Mouse (Mus musculus) spleen, adult 2 months (tissue): ENCODE results near the gene Abcf3. TPM values are rescaled to one million over a fixed set of nuclear protein-coding genes. Genes with fewer than 3 reads are reported as not detected.

Experiments used
- DNase-seq, 2 experiments: peaks; one replicate each; pipeline versions ENCODE4 v3.0.0 to v3.0.0-alpha.2; 2012 to 2021; ENCODE audit warnings: low spot score in 2 of 2, low read depth in 1 of 2
- H3K27ac ChIP-seq: fragments of 200-500 bp; 2 replicates; pipeline ENCODE4 v1.5.1; 2012; ENCODE audit warnings: low read length, inconsistent platforms; ENCODE audit not compliant: insufficient read depth
- H3K27me3 ChIP-seq: fragments of 200-500 bp; 2 replicates; pipeline ENCODE4 v1.6.1; 2012; ENCODE audit warnings: mild to moderate bottlenecking, moderate library complexity, low read length, inconsistent platforms; ENCODE audit not compliant: control insufficient read depth, insufficient read depth
- H3K36me3 ChIP-seq: fragments of 200-500 bp; 2 replicates; pipeline ENCODE4 v1.6.1; 2012; ENCODE audit warnings: mild to moderate bottlenecking, low read length, inconsistent platforms; ENCODE audit not compliant: control insufficient read depth, insufficient read depth
- H3K4me1 ChIP-seq: fragments of 200-500 bp; 2 replicates; pipeline ENCODE4 v1.6.1; 2011; ENCODE audit warnings: inconsistent platforms; ENCODE audit not compliant: control insufficient read depth, insufficient read depth, insufficient read length
- H3K4me3 ChIP-seq: fragments of 200-500 bp; 2 replicates; pipeline ENCODE4 v1.5.1; 2011; ENCODE audit warnings: mild to moderate bottlenecking, inconsistent platforms; ENCODE audit not compliant: insufficient read depth, insufficient read length; ENCODE audit errors: extremely low read depth
- CTCF ChIP-seq: fragments of 200-500 bp; IDR thresholded peaks from 2 replicates; pipeline ENCODE4 v1.5.1; 2011; ENCODE audit warnings: mild to moderate bottlenecking, inconsistent platforms; ENCODE audit not compliant: insufficient read depth, insufficient read length, insufficient replicate concordance; ENCODE audit errors: extremely low read depth
- POLR2A ChIP-seq: fragments of 200-500 bp; IDR thresholded peaks from 2 replicates; pipeline ENCODE4 v1.6.1; 2011; ENCODE audit warnings: low read depth, low read length, inconsistent platforms
- WGBS: fragments of 180-500 bp; shearing (Covaris S2); methylation state at CpG from one replicate; pipeline ENCODE4 v1.1.7; 2018; 5-methylcytosine and 5-hydroxymethylcytosine counted together
- polyA plus RNA-seq: library from polyadenylated mRNA; depleted of rRNA; stranded (reverse); fragments of >200 nt; gene quantifications from 2 replicates; pipeline ENCODE4 v1.2.3, GENCODE M21; 2012; rRNA removed

The Abcf3 gene
- polyA plus RNA-seq, 1 experiment = 32.6 TPM

- no peak for DNase-seq
- Histone ChIP-seq H3K27ac (no peak overlapping the region), H3K27me3 (peaks cover 3% of the 10 kb centered on the region), H3K4me3 (no peak overlapping the region), H3K36me3 (no peaks in the 10 kb centered on the region), H3K4me1 (no peaks in the 10 kb centered on the region)
- TF ChIP-seq POLR2A (no peak), CTCF (no peak)
- 82% methylated on average over 4 of the region's 4 CpGs for WGBS
Observed at GRCm38 (mm10) chr16:20595737-20596136, 47.4 kb downstream of the Abcf3 start.

- DNase-seq = no peak
- Histone ChIP-seq H3K36me3 (no peaks in the 10 kb centered on the region), H3K4me3 (no peak overlapping the region), H3K27me3 (no peaks in the 10 kb centered on the region; the same call in none of the 2 replicates), H3K4me1 (no peaks in the 10 kb centered on the region), H3K27ac (no peak overlapping the region)
- WGBS = 72% methylated on average over 7 of the region's 7 CpGs
- TF ChIP-seq POLR2A (no peak), CTCF (no peak)
Observed at GRCm38 (mm10) chr16:20596687-20597441, 48.5 kb downstream of the Abcf3 start.

- H3K27ac ChIP-seq = no peak overlapping the region
- WGBS = 78% methylated on average over 5 of the region's 5 CpGs
- H3K36me3 ChIP-seq = peaks cover 4% of the 10 kb centered on the region
Observed at GRCm38 (mm10) chr16:20600511-20600910, 52.1 kb downstream of the Abcf3 start.

GRCm38 (mm10) chr16:20604705-20605104 lies 56.3 kb downstream of the Abcf3 start:
- Histone ChIP-seq H3K4me1 (no peaks in the 10 kb centered on the region), H3K27ac (no peak overlapping the region), H3K36me3 (peaks cover 17% of the 10 kb centered on the region), H3K27me3 (no peaks in the 10 kb centered on the region), H3K4me3 (no peak overlapping the region)
- TF ChIP-seq CTCF = no peak
- TF ChIP-seq POLR2A = no peak
- WGBS = 84% methylated on average over 9 of the region's 9 CpGs
- DNase-seq = no peak

More at GRCm38 (mm10) chr16:20600511-20600910, 52.1 kb downstream of the Abcf3 start:
- Histone ChIP-seq H3K4me3 (no peak overlapping the region), H3K4me1 (no peaks in the 10 kb centered on the region), H3K27me3 (no peaks in the 10 kb centered on the region)
- DNase-seq = no peak
- TF ChIP-seq POLR2A (no peak), CTCF (no peak)

GRCm38 (mm10) chr16:20610501-20611356 lies 62.4 kb downstream of the Abcf3 start:
- DNase-seq = peak; percentile 62 to 72
- TF ChIP-seq CTCF (no peak), POLR2A (peak; percentile 84)
- peaks cover 10% of the 10 kb centered on the region; the same call in 1 of the 2 replicates for H3K36me3 ChIP-seq
- no peaks in the 10 kb centered on the region for H3K27me3 ChIP-seq
- peak overlapping the region; percentile 24 for H3K27ac ChIP-seq
- H3K4me3 ChIP-seq = peak overlapping the region; percentile 80
- H3K4me1 ChIP-seq = peaks cover 2% of the 10 kb centered on the region
- WGBS = 1% methylated on average over 28 of the region's 28 CpGs

Other genes starting within 250 kb of the Abcf3 start
- gene Parl, start 246.2 kb upstream of the Abcf3 start, polyA plus RNA-seq = 23.8 and 33.1 TPM in 2 replicates
- gene Cyp2ab1, start 223.2 kb upstream of the Abcf3 start, polyA plus RNA-seq = 1.8 and 2.1 TPM in 2 replicates
- gene Abcc5, start 122.2 kb upstream of the Abcf3 start, polyA plus RNA-seq = 48.8 and 55.4 TPM in 2 replicates
- 16.6 and 17.5 TPM in 2 replicates for gene Eif2b5, start 49.8 kb upstream of the Abcf3 start, polyA plus RNA-seq
- 25.0 and 30.8 TPM in 2 replicates for gene Dvl3, start 31.6 kb upstream of the Abcf3 start, polyA plus RNA-seq
- gene Ap2m1, start 13.1 kb upstream of the Abcf3 start, polyA plus RNA-seq = 241 and 277 TPM in 2 replicates
- 0.07 TPM in 1 of 2 replicates, not detected in the other for gene Vwa5b2, start 40.9 kb downstream of the Abcf3 start, polyA plus RNA-seq
- gene Eef1akmt4, start 63.0 kb downstream of the Abcf3 start, polyA plus RNA-seq = 9.2 and 10.8 TPM in 2 replicates
- 0.02 TPM in 1 of 2 replicates, not detected in the other for gene Gm49333, start 63.0 kb downstream of the Abcf3 start, polyA plus RNA-seq
- 18.5 and 19.6 TPM in 2 replicates for gene Alg3, start 63.2 kb downstream of the Abcf3 start, polyA plus RNA-seq
- 1.3 and 1.4 TPM in 2 replicates for gene Camk2n2, start 72.7 kb downstream of the Abcf3 start, polyA plus RNA-seq
- 0.07 and 0.15 TPM in 2 replicates for gene Ece2, start 81.3 kb downstream of the Abcf3 start, polyA plus RNA-seq
- gene Psmd2, start 103.1 kb downstream of the Abcf3 start, polyA plus RNA-seq = 41.8 and 42.7 TPM in 2 replicates
- 257 and 351 TPM in 2 replicates for gene Eif4g1, start 119.7 kb downstream of the Abcf3 start, polyA plus RNA-seq
- 5.9 and 8.3 TPM in 2 replicates for gene Fam131a, start 144.7 kb downstream of the Abcf3 start, polyA plus RNA-seq
- gene Polr2h, start 169.1 kb downstream of the Abcf3 start, polyA plus RNA-seq = 8.5 and 10.0 TPM in 2 replicates
- gene Clcn2, start 169.2 kb downstream of the Abcf3 start, polyA plus RNA-seq = 8.5 and 12.1 TPM in 2 replicates
- gene Chrd, start 184.6 kb downstream of the Abcf3 start, polyA plus RNA-seq = 0.63 and 1.6 TPM in 2 replicates
- gene Thpo, start 185.9 kb downstream of the Abcf3 start, polyA plus RNA-seq = 0.09 and 0.19 TPM in 2 replicates